Mouse (Mus musculus) skeletal muscle tissue, postnatal 0 days (tissue): Measurements from ENCODE around the gene Otud1. TPM values are rescaled to one million over a fixed set of nuclear protein-coding genes. Genes with fewer than 3 reads are reported as not detected.

Experiments
- polyA plus RNA-seq: library from polyadenylated mRNA; unstranded; fragments of >200 nt; fragmentation: Nextera tagmentation; extraction: Ambion mirVana; gene quantifications from 2 replicates; pipeline ENCODE4 v1.2.1, GENCODE M21; 2015

The Otud1 gene
- polyA plus RNA-seq = 6.2 and 6.5 TPM in 2 replicates

GRCm38 (mm10) chr2:19657158-19657874, at the start of gene Otud1:
Otud1 (plus strand) TSS chr2:19657752.

Other genes with a start within 250 kb of the Otud1 start
- gene Ptf1a, start 212.1 kb upstream of the Otud1 start, polyA plus RNA-seq = not detected in 2 replicates
- gene 4921504E06Rik, start 103.8 kb upstream of the Otud1 start, polyA plus RNA-seq = not detected in 2 replicates